Mouse (Mus musculus) embryo, embryonic 10 days (tissue): Measurements from ENCODE around the gene Tmcc3.
"Not testable (repeated sequence)": the region's sequence is repeated elsewhere in the genome, so short reads cannot be mapped to it uniquely, and the experiment has no call there.

Experiments
- DNase-seq: peaks from one replicate; pipeline ENCODE4 v3.0.0-alpha.2; 2015; ENCODE audit warnings: low spot score

Gene Tmcc3

DNA sequence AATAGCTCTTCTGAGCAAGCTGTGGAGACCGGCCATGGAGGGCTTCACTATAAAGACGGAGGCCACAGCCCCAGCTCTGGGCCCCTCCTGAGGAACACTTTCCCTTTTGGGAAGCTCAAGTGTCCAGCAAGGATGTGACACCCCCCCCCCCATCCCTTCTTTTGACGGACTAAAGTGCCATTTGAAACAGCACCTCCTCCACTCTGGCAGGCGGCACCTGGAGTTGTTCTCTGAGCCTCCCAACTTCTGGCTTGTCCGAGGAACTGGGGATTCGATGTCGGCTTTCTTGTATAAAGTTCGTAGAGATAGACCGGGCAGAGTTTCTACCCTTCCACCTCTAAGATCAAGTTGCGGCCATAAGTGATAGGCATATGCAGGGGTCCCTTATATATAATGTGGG is 203.8 kb downstream of the Tmcc3 start:
- no peak for DNase-seq

DNA sequence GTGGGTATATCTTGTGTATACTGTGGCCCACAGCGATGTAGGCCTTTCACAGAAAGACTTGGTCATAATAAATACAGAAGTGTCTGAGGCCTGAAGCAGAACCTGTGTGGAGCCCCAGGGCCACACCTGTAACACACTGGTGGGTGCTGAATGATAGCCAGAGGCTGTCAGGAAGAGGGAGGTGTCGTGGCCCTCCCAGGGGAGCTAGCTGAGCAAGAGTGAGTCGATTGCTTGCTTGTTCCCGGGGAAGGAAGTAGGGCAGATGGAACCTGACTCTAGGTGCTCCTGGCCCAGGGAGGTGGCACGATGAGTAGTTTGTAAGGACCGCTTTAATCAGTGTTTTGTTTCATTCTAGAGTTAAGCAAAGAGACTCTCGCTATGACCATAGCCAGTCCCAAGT is 208.1 kb downstream of the Tmcc3 start:
- DNase-seq = no peak

DNA sequence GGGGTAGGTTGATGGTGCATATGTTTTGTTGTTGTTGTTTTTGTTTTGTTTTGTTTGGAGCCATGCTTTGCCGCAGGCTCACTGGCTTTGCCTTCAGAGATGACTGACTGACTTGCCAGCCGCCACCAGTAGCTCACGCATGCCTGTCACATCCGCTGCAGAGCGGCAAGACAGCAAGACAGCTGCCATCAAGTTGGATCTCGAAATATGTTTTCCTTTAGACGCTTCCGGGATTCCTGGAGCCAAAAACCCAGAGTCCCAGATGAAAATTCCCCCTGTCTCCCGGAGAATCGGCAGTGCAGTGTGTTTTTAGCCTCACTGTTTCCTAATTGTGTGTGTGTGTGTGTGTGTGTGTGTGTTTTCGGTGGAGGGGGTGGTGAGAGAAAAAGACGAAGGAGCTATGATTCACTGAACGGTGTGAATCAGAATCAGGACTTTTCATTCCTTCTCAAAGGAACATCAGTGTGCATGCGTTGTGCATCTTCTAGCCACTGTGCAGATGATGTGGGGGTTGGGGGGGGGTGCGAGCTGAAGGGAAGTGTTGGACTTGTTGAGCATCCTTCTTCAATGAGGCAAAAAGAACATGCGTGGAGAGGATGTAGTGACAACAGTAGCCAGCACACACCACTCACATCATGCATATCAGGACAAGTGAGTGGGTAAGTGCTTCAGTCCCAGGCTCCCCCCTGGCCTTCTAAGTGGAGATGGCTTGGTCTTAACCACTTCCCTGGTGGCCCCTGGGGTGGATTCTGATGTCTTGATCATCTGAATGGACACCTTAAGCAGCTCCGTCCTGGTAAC is 208.8 kb downstream of the Tmcc3 start:
- DNase-seq = no peak

- peak; percentile 68 for DNase-seq
Measured at GRCm38 (mm10) chr10:94521107-94521401, 209.3 kb downstream of the Tmcc3 start.

- DNase-seq = peak; percentile 40
Measured at GRCm38 (mm10) chr10:94521776-94522175, 210.0 kb downstream of the Tmcc3 start.

DNA sequence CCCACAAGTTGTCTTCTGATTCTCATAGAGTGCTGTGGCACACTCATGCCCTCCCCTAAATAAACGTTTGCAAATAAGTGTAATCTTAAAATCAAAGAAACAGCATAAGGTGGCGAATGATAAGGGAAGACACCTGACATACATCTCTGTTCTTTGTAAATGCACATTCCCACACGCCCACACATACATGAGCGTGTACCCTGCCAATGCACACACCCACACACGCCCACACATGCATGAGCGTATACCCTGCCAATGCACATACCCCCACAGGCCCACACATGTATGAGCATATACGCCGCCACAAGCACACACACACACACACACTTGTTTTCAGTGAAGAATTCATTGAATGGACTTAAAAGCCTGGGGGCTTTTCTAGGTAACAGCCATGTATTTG is 211.5 kb downstream of the Tmcc3 start:
- DNase-seq = no peak

DNA sequence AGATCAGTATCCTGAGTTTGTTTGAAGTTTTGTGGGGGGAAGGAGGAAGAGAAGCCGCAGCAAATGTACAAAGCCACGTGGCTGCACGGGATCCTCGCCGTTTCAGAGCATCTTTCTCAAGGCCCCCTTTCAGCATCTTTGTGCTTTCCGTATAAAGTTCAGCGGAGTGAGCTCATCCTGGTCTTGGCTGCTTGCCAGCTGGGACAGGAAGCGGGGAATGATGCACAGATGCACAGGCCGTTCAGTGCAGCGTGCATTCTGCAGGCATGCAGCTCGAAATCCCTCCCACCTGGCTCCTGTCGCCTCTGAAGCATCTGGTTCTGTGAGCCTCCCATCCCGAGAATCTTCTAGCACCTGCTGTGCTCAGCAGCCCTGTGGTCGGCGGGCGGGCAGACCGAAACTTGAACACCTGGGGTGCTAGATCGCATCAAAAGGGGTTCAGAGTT is 212.0 kb downstream of the Tmcc3 start:
- peak; percentile 76 for DNase-seq

DNA sequence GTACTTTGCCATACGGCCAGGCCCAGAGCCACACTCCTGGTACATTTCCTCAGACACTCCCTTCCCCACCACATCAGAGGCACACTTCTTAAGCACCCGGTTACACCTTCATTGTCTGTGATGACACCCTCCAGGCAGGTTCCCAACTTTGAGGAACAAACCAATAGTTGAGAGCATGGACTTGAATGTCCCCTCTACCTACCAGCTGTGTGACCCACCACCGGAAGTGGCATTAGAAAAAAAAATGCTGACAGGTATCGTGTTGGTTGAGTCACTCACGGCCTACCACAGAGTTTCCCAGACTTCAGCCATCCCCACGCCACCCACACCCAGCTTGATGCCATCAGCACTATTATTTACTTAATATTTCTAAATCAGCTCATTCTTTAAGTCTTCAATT is 213.2 kb downstream of the Tmcc3 start:
- DNase-seq = no peak

DNA sequence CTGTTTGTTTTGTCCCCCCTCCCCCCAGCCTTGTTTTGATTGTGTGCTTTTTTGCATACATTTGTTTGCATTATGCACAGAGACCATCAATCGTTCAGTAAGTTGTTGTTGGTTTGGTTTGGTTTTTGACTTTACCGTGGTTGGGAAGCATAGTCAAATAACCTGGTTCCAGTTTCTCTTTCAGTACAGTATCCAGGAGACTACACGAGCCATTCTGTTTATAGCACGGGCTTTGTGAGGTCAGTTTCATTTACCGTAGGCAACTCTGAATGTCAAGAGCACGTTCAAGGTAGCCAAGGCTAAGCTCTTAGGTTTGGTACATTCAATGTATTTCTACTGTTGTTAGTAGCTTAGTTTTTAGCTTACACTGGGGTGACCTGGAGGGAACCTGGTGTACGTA is 214.0 kb downstream of the Tmcc3 start:
- no peak for DNase-seq

DNA sequence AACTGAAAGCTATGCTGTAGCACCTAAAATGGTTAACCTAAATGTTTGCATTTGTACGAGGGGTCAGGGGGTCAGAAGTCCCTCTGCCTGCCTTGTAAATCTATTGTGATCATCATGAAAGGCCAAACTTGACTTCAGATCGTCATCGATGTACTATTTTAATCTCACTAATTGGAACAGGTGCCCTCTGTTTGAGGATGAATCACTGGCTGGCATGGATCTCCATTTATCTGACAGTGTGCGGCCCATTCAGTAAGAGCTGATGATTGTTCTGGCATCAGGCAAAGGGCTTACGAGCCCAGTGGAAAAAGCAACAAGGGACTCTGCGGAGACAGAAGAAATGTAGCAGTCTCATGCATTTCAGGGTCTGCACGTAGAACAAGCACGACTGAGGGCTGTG is 215.1 kb downstream of the Tmcc3 start:
- DNase-seq = no peak

GRCm38 (mm10) chr10:94527248-94527647 is 215.5 kb downstream of the Tmcc3 start:
- DNase-seq = no peak

DNA sequence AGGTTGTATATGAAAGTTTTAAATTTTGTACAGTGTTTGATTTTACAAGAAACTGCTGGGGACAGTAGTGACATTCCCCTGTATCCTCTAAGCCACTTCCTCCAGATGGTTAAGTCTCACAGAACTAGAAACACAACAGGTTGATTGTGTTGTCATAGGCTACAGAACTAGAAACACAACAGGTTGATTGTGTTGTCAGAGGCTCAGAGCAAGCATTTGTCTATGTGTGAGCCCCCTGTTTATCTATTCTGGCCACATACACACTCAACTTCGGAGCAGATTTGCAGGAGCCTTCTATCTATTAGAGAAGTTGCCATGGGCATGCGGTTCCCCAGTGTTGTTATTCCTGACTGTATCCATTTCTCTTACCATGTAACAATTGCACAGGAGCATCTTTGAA is 218.3 kb downstream of the Tmcc3 start:
- no peak for DNase-seq

DNA sequence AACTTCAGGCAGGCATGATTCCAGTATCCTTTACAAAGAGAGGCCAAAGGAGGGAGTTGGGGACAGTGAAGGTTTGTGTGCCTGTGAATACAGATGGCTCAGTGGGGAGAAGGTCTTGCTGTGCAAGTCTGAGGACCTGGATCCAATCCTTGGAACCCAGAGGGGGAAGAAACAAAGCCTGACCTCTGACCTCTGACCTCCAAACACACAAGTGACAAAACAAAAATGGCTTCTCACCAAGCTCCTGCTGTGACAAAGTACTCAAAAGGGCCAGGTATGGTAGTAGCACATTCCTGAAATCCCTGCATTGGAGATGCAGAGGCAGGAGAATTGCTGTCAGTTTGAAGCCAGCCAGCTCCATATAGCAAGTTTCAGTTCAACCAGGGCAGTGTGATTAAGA is 219.7 kb downstream of the Tmcc3 start:
- DNase-seq = no peak

- no peak for DNase-seq
Measured at GRCm38 (mm10) chr10:94533081-94533724, 221.5 kb downstream of the Tmcc3 start.

- not testable (repeated sequence) for DNase-seq
Measured at GRCm38 (mm10) chr10:94538623-94539022, 226.9 kb downstream of the Tmcc3 start.

- no peak for DNase-seq
Measured at GRCm38 (mm10) chr10:94540241-94540640, 228.5 kb downstream of the Tmcc3 start.

- no peak for DNase-seq
Measured at GRCm38 (mm10) chr10:94543956-94544355, 232.2 kb downstream of the Tmcc3 start.

GRCm38 (mm10) chr10:94544803-94545202 is 233.1 kb downstream of the Tmcc3 start:
- DNase-seq = peak; percentile 66

DNA sequence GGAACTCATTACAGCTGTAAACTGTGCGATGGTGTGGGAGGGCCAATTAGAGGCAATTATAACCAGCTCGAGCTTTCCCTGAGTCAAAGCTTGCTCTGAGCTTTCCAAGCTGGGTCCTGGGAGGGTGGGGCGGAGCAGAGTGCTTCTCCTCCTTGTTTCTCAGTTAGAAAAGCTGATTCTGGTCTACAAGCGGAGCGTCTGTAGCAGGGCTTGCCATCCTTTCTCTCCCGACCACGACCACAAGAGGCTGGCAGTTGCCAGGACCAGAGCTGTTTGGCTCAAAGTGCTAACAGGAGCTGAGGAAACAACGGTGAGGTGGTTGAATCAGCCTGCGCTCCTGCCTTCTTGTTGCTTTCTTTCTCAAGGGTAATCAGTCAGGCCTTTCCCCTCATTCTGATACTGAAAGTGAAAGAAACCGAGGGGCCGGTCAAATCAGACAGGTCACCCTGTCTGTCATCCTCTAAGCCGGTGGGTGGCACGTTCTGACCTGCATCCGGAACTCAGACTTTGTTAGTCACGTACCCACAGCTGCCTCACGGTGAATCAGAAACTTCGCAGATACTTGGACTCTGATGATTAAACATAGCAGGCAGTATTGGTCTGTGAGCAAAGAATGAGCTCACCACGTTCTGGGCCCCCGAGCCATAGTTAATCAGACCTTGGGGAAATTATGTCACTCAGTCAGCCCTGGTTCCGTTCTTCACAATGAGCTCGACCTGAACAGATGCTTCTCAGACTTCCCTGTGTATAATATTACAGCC is 233.7 kb downstream of the Tmcc3 start:
- DNase-seq = peak; percentile 38

DNA sequence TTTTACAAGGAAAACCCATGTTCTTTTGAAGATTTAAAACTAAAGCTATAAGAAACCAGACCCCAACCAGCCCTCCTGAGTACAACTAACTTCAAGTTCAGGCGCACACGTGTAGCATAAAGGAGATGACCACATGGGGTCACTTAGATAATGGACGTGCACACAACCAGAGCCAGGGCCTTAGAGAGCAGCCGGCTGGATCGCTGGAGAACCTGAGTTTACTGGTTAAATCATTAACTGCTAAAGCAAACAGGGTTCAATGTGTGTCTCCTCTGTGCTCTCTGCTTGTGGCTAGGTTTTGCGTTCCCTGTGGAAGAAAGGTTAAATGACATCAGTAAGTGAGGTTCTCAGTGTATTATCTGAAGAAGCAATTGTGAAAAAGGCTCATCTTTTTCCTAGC is 234.9 kb downstream of the Tmcc3 start:
- DNase-seq = no peak

DNA sequence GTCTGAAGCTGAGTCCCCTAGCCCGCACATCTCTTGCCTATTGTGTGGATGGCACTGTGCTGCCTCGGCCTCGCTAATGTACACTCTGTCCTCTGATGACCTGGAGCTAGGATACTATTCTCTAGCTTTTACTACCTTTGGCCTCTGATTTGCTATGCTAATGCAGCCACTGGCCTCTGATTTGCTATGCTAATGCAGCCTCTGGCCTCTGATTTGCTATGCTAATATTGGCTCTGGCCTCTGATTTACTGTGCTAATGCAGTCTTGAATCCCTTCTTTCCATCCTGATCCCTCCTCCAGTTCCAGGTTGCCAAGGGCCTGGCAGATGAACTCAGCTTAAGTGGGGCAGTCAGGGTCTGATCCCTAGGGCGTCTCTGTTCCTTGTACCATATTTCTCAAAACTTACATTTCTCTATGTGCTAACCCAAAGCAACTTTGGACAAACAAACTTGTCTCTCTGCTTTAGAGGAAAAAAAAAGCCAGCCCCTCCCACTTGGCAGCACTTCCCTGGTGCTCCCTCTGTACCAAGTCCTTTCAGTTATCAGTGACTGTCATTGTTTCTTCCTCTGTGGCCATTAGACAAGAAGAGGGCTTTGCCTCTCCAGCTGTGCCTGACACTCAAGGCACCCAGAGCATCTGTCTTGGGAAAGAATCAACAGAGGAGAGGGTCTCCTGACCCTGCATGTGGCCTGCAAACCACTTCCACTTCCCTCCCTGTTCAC is 237.9 kb downstream of the Tmcc3 start:
- DNase-seq = peak; percentile 21

GRCm38 (mm10) chr10:94550649-94551048 is 238.9 kb downstream of the Tmcc3 start:
- DNase-seq = no peak
